Mouse (Mus musculus): ENCODE measurements around the gene Agbl3.

Gene Agbl3

DNA sequence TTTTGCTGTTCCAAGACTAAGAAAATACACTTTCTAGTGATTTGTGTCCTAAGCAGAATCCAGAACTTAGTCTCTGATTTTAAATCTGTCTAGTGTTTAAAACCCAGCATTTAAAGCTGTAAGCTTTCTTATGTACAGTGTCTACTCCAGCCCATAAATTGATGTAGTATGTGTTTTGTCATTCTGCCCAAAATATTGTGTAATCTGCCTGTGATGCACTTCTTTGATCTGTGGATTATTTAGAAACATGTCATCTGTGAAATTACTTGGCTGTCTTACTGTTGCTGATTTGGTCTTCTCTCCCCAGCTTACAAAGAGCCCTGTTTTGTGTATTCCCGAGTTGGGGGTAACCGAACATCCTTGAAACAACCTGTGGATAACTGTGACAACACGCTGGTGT is 17.7 kb downstream of the Agbl3 start:
- DNase-seq (ENCODE audit: low spot score) = no peak

DNA sequence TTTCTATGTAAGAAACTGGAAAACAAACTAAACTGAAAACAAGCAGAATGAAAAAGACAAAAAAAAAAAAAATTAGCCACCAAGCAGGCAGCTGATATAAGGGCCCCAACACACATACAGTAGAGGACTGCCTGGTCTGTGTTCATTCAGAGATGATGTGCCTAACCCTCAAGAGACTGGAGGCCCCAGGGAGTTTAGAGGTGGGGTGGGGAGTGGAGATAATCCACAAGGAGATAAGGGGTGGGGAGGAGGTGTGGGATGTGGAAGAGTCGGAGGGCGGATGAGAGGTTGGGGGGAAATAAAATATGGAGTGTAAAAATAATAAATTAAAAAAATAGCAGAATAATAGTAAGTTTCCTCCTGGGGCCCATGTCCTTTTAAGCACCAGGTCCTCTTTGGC is 25.4 kb downstream of the Agbl3 start:
- DNase-seq (ENCODE audit: low spot score) = no peak

DNA sequence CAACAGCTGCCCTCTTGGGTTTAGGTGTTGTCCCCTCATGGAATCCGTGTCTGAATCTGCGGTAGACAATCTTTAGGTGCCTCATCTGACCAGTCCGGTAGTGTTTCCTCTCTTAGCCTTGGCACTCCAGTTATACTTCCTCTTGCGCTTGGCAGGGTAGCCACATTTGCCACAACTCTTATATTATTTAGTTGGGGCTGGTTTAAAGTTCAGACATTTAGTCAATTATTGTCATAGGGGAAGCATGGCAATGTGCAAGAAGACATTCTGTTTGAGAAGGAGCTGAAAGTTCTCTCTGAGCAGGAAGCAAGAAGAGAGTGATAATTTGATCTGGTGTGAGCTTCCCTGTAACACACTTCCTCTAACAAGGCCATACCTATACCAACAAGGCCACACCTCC is 30.4 kb downstream of the Agbl3 start:
- DNase-seq (ENCODE audit: low spot score) = no peak

DNA sequence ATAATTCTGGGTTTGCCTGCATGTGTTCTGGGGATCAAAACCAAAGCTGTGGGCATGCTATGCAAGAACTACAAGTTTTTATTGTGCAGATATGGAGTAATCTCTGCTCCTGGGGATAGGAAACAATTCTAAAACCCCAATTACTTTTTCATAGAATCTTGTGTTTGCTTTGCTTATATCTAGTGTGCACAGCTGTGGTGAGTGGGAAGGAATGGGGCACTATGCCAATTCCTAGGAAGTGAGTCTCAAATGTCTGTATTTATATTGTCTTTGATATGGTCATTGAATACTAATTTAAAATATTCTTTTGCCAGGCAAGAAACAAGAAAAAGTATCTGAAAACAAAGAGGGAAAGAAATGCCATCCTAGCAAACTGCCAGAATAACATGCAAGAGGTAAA is 44.2 kb downstream of the Agbl3 start:
- DNase-seq (ENCODE audit: low spot score) = no peak

- no peak for DNase-seq (ENCODE audit: low spot score)
These were observed 52.1 kb downstream of the Agbl3 start for GRCm38 (mm10) chr6:34832352-34832751.

- no peak for DNase-seq (ENCODE audit: low spot score)
These were observed 81.4 kb downstream of the Agbl3 start for GRCm38 (mm10) chr6:34861546-34862053.

DNA sequence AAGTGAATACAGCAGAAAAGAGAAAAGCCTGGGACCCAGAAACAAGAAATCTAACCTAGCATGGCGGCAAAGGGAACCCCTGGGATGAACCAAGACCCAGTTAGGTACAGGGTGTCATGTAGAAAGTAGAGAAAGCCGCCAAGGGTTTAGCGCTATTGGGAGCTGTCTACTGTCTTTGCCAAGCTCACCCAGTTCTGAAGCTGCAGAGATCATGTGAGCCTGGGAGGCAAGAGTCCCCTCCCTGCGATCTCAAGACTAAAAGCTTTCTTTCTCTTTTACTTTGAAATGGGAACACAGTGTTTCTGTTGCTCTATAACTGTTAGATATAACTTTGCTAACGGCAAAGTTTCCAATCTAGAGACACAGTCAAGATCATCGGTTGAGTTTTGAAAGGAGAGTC is 82.1 kb downstream of the Agbl3 start:
- no peak for DNase-seq (ENCODE audit: low spot score)

- no peak for DNase-seq (ENCODE audit: low spot score)
These were observed 82.7 kb downstream of the Agbl3 start, which contains the start of gene Tmem140 for GRCm38 (mm10) chr6:34862791-34863403. Tmem140 (plus strand) TSS chr6:34863146.

- DNase-seq (ENCODE audit: low spot score) = no peak
These were observed 83.7 kb downstream of the Agbl3 start for GRCm38 (mm10) chr6:34863786-34864514.

GRCm38 (mm10) chr6:34865213-34865612 is 85.0 kb downstream of the Agbl3 start:
- DNase-seq (ENCODE audit: low spot score) = no peak

DNA sequence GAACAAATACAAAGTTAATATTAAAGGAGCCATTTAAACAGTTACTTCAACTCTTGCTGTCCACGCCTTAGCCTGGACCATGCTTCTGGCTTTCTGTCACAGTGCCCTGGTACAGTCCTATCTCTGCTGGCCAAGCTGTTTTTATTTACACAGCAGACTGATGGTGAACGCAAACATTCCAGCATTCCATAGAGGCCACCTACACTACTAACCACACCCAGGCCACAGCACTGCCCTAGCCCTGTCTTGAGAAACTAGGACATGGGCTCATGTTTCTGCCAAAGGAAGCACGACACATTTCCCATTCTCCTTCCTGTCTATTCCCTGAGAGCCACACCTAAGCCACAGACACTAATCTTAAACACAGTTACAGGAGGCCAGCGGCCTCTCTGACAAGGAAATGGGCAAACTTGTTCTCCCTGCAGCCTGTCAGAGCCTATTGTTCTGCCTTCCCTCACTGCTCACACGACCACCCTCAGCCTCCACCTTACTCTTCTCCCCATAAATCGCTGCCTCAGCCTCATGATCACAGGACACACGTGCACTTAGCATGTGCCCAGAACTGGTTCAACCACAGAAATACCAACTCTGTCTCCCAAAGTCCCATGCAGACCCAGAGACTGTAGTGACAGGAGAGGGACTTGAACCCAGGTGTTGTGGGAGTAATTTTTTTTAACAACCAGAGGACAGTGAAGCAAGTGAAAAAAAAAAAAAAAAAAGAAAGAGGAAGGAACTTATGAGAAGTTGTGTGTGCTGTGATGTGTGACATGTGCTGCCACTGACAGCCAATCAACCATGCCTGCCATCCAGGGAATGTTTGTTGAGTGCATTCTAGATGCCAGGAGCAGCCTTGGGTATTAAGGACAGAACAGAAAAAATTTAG is 85.7 kb downstream of the Agbl3 start:
- DNase-seq (ENCODE audit: low spot score) = no peak

DNA sequence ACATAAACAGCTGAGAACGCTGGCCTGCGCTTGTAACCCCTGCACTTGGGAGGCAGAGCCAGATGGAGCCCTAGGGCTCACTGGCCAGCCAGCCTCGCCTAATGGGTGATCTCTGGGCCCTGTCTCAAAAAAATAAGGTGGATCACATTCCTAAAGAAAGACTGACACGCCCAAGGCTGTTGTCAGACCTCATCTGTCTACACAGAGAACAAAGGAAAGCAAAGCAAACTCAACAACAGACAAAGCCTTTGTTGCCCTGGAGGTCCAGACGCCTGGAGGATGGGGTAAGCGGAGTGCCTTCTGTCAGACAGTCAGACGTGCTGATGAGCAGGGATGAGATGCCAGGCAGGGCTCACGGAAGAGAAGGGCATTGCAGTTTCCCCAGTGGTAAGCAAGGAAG is 86.6 kb downstream of the Agbl3 start:
- no peak for DNase-seq (ENCODE audit: low spot score)

DNA sequence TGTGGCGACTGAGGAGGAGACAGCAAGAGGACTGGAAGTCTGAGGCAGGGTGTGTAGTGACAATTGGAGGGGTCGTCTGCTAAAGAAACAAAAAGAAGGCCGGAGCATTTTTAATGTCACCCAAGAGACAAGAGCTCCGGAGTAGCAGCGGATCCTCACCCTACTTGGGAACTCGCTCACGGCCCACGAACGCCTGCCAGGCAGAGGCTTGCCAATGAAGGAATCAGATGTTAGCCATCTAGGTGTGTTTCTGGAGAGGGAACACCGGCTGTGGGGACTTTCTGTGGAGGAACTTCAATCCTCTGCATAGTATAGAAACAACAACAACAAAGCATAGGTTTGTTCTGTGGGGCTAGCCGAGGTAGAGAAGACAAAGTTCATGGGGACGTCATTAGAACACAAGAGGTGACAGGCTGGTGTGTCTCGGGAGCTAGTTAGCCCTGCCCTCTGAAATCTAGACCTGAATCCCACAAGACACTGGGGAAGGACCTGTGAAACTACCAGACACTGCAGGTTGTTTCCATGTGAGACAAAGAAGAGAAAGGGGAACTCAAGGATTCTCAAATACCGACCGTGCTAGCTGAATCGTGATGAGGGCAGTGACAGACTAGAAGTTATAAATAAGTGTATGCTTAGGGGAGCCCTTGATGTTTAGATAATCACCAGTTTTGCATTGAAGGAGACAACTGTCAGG is 87.2 kb downstream of the Agbl3 start:
- DNase-seq (ENCODE audit: low spot score) = no peak

DNA sequence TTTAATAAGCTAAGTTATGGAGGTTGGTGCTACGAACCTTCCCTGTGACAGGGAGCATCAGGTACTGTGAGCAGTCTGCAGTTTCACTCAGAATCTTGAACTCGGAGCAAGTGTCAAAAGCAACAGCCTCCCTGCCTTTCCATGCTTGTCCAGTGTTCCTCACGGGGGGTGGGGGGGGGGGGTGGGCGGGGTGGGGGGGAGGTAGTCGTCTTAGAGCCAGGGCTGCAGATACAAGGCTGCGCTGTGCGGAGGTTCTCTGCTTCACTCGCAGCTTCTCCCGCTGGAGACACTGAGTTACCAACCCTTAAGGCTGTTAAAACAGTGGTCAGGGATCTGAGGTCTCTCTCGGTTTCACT is 87.7 kb downstream of the Agbl3 start:
- DNase-seq (ENCODE audit: low spot score) = no peak

DNA sequence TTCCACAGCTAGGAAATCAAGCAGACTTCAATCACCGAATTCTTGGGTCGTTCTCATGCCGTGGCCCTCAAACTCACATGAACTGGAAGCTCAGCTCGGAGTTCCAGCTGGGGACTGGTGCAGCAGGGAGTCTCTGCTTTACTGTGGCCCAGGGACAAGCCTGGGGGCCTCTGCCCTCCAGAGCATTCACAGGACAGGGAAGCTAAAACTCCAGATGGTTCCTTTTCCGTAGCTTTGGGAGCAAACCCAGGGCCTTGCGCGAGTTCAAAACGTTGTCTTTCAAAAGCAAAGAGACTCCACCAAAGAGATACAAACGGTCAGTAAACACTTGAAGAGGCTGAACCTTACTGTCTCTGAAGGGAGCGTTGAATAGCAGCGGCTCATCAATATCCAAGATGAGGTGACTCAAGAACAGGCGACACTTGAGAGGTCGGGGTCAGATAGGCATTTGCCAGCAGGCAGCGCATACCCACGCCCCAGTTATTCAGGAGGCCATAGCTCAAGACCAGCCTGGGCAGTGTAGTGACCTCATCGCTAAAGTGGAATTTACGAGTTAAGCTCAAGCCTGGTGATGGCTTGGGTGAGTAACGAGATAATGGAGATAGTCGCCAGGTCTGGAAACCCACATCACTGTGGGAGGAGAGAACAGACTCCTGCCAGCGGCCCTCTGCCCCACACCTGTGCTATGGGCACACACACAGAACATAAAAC is 88.4 kb downstream of the Agbl3 start:
- peak; percentile 44 for DNase-seq (ENCODE audit: low spot score)

GRCm38 (mm10) chr6:34869225-34869915 is 89.1 kb downstream of the Agbl3 start:
- DNase-seq (ENCODE audit: low spot score) = no peak

DNA sequence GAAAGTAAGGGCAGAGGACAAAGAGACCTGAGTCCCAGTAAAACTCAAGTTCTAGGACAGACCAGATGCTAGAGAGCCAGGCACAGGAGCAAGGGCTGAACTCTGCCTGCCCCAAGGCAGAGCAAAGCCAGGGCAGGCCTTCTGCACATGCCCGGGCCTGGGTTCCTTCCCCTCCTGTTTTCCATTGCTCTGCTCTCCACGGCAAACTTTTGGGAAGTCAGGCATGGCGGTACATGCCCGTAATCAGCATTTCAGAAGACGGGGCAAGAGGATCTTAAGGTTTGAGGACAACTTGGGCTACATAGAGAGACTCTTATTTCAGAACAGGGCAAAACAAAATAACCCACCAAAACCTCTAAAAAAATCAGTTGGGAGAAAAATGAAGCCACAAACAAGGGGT is 89.9 kb downstream of the Agbl3 start:
- DNase-seq (ENCODE audit: low spot score) = no peak

DNA sequence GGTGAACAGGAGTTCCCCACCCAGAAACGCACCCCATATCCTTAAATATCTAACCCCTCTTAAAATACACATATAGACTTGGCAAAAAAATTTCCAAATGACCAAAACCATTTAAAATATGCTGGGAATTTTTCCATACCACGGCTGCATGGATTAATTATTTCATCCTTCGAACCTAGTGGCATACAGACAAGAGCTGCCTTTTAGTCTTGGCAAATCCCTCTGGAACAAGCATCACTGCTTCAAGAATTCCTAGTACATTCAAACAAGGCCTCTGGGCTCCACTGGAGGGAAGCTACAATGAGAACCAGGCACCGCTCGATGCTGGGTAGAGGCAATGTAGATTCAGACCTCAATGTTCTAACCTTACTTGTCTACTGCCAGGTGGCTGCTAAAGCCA is 90.5 kb downstream of the Agbl3 start:
- DNase-seq (ENCODE audit: low spot score) = no peak

- no peak for DNase-seq (ENCODE audit: low spot score)
These were observed 91.7 kb downstream of the Agbl3 start for GRCm38 (mm10) chr6:34871929-34872328.

DNA sequence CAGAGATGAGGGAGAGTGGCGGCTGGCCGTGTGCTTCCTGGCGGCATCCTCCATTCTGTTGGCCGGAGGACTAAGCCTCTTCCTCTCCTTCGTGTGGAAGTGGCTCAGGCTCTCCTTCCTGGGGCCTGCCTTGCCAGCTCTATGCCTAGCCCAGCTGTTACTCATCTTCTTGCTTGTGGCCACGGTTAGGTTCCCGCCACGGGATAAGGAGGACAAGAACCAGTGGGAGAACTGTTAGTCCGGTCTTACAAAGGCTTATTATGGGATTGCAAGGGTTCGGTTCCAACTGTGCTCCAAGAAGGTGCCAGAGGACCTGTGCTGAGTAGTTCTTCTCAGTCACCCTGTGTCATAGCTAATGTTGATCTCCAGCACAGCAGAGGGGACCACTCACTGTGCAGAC is 92.6 kb downstream of the Agbl3 start:
- no peak for DNase-seq (ENCODE audit: low spot score)

Data from MN1 (cell line).